Mouse (Mus musculus) stomach, embryonic 15.5 days (tissue): ENCODE measurements at regions not wholly inside any gene's neighbourhood (a gene's known extent, or its start where the extent isn't known, plus 50 kb on each side); places are given as distances from the start of the nearest gene placed in this dataset.
A peak's percentile ranks its signal among the peaks of the same experiment; 100 is the strongest.

Experiments used
- ATAC-seq: fragments of 200-750 bp; cut with Nextera tagmentation; 2 replicates; pipeline ENCODE4 v1.8.0; 2017; ENCODE audit warnings: low read depth, moderate number of reproducible peaks, moderate TSS enrichment; ENCODE audit not compliant: insufficient read depth, low FRiP score
- H3K27ac ChIP-seq: fragments of 300-500 bp; sonication (generic); 2 replicates; pipeline ENCODE4 v1.5.1; 2015; ENCODE audit warnings: mild to moderate bottlenecking, inconsistent platforms
- H3K27me3 ChIP-seq: fragments of 300-500 bp; sonication (generic); replicated peaks from 2 replicates; pipeline ENCODE4 v1.6.1; 2015; ENCODE audit warnings: inconsistent platforms
- H3K36me3 ChIP-seq: fragments of 300-500 bp; sonication (generic); 2 replicates; pipeline ENCODE4 v1.6.1; 2015; ENCODE audit warnings: inconsistent platforms
- H3K4me1 ChIP-seq: fragments of 300-500 bp; sonication (generic); 2 replicates; pipeline ENCODE4 v1.6.1; 2015; ENCODE audit warnings: inconsistent platforms
- H3K4me2 ChIP-seq: fragments of 300-500 bp; sonication (generic); 2 replicates; pipeline ENCODE4 v1.6.1; 2015; ENCODE audit warnings: mild to moderate bottlenecking, inconsistent platforms
- H3K4me3 ChIP-seq: fragments of 300-500 bp; sonication (generic); replicated peaks from 2 replicates; pipeline ENCODE4 v1.5.1; 2015; ENCODE audit warnings: inconsistent platforms
- H3K9ac ChIP-seq: fragments of 300-500 bp; sonication (generic); 2 replicates; pipeline ENCODE4 v1.6.1; 2015; ENCODE audit warnings: inconsistent platforms
- H3K9me3 ChIP-seq: fragments of 300-500 bp; sonication (generic); 2 replicates; pipeline ENCODE4 v1.6.1; 2016; ENCODE audit warnings: inconsistent platforms
- WGBS: fragments of 180-500 bp; shearing (Covaris S2); methylation state at CpG from one replicate; pipeline ENCODE4 v1.1.7; 2015; 5-methylcytosine and 5-hydroxymethylcytosine counted together

GRCm38 (mm10) chr5:18177810-18178209 is 182.3 kb downstream of the Gnai1 start:
- no peaks in the 10 kb centered on the region for H3K36me3 ChIP-seq
- 83% methylated on average over 3 of the region's 3 CpGs for WGBS
- no peaks in the 10 kb centered on the region for H3K9me3 ChIP-seq
- no peaks in the 10 kb centered on the region for H3K27me3 ChIP-seq
- H3K9ac ChIP-seq = no peak overlapping the region
- H3K4me2 ChIP-seq = no peak overlapping the region
- H3K4me3 ChIP-seq = no peak overlapping the region
- no peak overlapping the region for H3K27ac ChIP-seq
- no peaks in the 10 kb centered on the region for H3K4me1 ChIP-seq
- no peak for ATAC-seq

GRCm38 (mm10) chr5:18211395-18212057 is 148.6 kb downstream of the Gnai1 start:
- WGBS = 46% methylated on average over 4 of the region's 4 CpGs
- Histone ChIP-seq H3K27ac (no peak overlapping the region), H3K9me3 (no peaks in the 10 kb centered on the region), H3K4me2 (no peak overlapping the region), H3K36me3 (no peaks in the 10 kb centered on the region), H3K4me3 (no peak overlapping the region), H3K4me1 (no peaks in the 10 kb centered on the region; the same call in 1 of the 2 replicates), H3K9ac (no peak overlapping the region), H3K27me3 (no peaks in the 10 kb centered on the region)
- ATAC-seq = 0 out of 2 replicates have a peak, but pooled peaks have one; percentile 35
